Mouse (Mus musculus) megakaryocyte progenitor cell, adult 5-6 weeks (primary cell): ENCODE data around the gene Lat2. TPM values are rescaled to one million over a fixed set of nuclear protein-coding genes. Genes with fewer than 3 reads are reported as not detected.

ENCODE experiments used
- ATAC-seq: replicated peaks from 2 replicates; pipeline ENCODE4 v1.8.0; 2016; ENCODE audit warnings: mild to moderate bottlenecking, moderate TSS enrichment, inconsistent platforms; ENCODE audit not compliant: poor library complexity
- total RNA-seq, 2 experiments: library from RNA; stranded (forward) in 1 of 2; stranded (reverse) in 1 of 2; fragments of 157-497, 149-512 nt in 1 of 2; fragments of 200-1000 nt in 1 of 2; gene quantifications; 2 replicates each; pipeline versions ENCODE4 v1.2.3 to v1.2.4; 2015 to 2017

Lat2 gene
- total RNA-seq, 2 experiments from 2014 or later, result 35.8 to 67.4 TPM

GRCm38 (mm10) chr5:134572508-134573214 is 42.2 kb downstream of the Lat2 start:
- ATAC-seq, result 0 out of 2 replicates have a peak, but pooled peaks have one; percentile 21

DNA sequence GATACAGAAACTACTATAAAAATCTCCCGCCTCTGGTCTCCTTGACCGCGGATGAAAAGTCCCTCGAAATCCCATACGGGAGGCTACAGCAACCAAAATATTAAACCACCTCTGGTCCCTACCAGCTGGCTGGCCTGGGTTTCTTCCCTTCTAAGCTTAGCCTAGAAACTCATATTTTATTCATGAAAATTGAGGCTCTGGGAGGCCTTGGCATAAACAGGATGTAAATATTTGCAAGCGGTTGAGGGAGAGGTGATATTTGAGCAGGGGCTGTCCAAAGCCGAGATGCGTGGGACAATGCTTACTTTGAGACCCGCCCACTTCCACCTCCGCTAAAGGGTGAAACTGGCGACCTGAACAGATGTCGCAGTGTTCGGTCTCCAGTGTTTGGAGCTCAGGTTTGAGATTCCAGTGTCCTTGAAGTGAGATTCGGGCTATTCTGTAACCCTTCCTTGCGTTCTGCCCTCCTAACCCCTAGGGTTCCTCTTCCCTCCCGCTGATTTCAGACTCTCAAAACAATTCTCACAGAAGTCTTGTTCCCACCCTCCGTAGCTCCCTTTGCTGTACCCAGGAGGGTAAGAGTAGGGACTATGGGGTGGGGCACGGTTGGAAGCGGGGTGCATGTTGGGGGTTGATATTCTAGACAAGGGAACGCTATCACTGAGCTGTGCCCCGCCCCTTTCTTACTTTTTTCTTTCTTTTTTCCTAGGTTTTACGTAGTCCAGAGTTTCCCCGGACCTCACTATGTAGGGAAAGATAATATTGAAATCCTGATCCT is 42.9 kb downstream of the Lat2 start:
- peak; percentile 50 for ATAC-seq

DNA sequence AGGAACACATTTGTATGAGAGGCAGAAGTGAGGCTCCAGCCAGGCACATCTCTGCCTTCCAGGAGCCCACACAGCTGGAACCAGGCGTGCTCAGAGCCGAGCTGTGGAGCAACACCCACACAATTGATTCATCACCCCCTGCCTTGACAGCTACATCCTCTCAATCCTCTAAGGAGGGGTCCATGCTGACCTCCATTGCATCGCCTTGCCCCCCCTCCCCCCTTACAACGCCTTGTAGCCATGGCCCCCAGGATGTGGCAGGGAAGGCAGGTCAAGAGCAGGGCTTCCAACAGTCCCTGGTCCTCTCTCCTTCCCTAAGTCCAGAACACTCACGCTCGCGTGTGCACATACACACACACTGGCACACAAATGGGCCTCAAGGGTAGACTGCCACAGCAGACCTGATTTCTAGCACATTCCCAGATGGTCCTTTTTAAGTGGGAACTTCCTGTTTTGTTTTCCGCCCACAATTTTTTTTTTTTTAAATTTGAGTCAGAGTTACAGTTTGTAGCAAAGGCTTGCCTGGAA is 45.8 kb downstream of the Lat2 start:
- 0 out of 2 replicates have a peak, but pooled peaks have one; percentile 12 for ATAC-seq

- no peak for ATAC-seq
Observed at GRCm38 (mm10) chr5:134568030-134568429, 46.8 kb downstream of the Lat2 start.

- ATAC-seq, result no peak
Observed at GRCm38 (mm10) chr5:134567445-134567844, 47.4 kb downstream of the Lat2 start.

DNA sequence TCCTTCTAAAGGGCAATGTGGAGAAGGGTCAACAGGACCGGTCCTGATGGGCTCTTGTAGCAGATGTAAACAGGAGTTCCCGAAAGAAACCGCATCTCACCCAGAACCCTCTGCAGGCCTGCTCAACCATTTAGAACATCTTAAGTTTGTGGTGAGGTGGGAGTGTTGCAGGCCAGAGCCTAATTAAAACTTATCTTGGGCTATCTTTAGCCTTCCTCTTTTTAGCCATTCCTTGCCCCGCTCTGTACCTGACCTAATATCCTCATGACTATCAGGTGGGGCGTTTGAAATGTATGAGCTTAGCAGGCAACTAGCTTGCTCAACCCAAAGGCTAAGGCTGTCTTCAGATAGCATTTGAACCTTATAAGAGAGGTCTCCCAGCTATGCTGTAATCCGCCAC is 49.1 kb downstream of the Lat2 start:
- ATAC-seq, result no peak

DNA sequence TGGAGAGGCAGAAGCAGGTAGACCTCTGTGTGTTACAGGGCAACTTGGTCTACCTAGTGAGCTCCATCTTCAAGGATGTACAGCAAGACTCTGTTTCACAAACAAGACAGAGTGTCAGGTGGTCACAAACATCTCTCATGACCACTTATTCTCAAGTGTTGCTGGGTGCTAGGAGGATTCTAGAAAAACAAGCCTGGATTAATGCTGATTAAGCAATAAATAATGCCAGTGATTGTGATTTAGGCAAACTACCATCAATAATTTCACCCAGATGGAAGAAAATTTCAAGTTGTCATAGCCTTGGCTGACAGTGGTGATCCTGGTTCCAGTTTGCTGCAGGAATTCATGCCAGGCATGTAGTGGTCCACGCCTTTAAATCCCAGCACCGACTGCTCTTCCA is 50.6 kb downstream of the Lat2 start:
- ATAC-seq, result no peak

DNA sequence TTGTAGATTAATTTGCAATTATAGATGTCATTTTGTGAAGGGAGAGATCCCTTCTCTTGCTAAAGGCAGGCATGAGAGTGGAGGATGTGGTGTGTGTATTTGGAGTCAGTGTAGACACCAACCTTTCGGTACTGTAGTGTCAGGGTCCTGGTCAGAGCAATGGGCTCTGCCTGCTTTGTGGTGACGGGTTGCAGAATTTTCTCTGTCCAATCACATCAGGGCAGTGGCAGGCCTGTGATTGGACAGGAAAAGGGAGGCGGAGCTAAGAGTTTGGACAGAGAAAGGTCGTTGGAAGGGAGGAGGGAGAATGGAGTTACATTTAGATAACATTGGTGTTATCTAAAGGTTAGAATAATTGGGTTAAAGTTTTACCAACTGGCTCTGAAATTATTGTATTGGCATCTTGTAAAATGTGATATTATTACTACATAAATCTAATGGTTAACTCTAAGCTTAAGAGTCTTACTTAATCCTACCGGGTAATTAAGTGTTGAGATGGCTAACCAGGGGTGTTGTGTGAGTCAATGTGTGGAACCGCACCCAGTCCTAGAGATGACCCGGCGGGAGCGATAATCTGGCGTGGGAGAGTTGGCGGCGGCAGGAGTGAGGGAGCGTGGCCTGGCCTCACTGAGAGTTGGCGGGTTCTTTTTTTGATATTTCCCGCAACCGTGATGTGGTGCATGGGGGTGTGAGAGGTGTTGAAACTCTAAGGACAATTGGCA is 54.2 kb downstream of the Lat2 start:
- peak; percentile 29; the same call in 1 of the 2 replicates for ATAC-seq

GRCm38 (mm10) chr5:134560071-134560449 is 54.8 kb downstream of the Lat2 start, which contains the start of gene Syna:
Syna (minus strand) TSS chr5:134560171.
- no peak for ATAC-seq

DNA sequence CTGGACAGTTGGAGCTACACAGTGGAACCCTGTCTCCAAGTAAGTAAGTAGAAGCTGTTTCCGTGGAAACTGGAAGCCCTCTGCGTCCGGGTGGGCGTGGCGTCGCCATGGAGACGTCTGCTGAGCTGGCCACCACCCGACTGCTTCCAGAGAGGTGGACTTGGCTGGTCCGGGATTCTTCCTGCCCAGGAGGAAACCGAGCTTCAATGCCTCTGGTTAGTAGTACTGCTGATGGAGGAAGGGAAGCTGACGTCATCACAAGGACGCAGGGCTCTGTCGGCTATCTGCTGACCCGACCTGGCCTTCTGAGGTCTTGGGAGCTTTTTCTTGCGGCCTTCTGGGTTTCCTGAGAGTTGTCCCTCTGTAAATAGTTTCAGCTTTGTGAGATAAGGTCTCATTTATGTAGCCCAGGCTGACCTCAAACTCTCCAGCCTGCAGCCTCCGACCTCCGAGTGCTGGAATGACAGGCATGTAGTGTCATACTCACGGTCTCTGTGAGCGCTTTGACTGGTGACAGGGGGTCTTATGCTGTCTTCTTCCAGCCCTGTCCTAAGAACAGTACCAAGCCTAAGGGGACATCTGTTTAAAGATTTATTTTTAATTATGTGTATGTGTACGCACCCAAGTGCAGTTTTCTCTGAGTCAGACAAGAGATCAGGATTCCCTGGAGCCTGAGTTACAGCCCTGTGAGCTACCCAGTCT is 59.2 kb downstream of the Lat2 start:
- ATAC-seq, result no peak

DNA sequence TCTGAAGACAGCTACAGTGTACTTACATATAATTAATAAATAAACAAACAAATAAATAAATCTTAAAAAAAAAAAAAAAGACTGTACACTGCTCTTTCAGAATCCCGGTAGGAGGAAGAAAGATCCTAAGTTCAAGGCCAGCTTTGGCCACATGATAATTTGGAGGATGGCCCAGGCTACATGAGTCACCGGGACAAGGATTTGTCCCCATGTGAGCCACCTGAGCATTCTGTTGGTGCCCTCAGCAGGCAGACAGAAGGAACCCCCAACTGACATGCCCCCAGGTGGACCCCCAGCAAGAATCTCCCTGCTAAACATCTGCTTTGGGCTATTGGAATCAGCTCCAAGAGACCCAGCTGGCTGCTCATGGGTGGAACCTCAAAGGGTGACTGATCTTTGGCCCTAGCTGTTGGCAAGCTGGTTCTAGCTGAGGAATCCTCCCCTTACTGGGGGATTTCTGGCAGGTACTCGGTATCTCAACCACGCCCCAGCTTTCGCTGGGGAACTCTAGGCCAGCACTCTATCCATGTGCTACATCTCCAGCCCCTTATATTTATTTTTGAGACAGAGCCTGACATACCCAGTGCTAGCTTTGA is 60.8 kb downstream of the Lat2 start:
- ATAC-seq, result no peak

DNA sequence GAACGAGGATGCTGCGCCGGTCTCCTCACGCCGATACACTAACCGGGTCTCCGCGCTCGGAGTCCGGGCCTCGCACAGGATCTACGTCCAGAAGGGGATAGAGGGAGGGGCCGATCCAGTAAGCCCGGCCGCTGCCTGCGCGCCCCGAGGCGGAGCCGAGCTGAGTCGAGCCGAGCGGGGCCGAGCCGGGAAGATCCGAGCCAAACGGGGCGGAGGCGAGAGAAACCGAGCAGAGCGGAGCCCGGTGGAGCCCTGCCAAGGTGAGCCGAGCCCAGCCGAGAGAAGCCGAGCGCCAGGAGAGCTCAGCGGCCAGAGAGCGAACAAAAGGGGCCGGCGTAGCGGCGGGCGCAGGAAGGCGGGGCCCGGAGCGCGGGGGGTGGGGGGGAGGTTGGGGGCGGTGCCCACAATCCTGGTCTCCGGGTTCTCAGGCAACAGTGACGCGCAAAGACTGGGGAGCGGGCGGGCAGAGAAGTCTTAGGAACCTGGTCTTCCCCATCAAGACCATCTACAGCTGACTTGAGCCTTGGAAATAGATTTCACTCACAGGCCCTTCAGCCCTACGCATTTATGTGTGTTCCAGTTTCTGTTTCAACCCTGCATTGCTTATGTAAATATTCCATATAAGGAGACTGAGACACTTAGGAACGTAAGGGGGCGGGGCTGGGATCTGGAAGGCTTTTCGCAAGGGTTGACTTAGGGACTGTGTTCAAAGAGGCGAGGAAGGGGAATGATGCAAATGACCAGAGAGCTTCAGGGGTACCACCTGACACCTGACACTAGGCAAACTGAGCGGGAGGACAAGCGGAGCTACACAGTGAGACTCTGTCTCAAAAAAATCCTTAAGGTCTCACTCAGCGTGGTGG is 62.5 kb downstream of the Lat2 start, which contains the start of gene Clip2:
Gene Clip2 (minus strand): TSS at position 325 of the 863 bp plus-strand sequence.
- ATAC-seq, result peak; percentile 84

DNA sequence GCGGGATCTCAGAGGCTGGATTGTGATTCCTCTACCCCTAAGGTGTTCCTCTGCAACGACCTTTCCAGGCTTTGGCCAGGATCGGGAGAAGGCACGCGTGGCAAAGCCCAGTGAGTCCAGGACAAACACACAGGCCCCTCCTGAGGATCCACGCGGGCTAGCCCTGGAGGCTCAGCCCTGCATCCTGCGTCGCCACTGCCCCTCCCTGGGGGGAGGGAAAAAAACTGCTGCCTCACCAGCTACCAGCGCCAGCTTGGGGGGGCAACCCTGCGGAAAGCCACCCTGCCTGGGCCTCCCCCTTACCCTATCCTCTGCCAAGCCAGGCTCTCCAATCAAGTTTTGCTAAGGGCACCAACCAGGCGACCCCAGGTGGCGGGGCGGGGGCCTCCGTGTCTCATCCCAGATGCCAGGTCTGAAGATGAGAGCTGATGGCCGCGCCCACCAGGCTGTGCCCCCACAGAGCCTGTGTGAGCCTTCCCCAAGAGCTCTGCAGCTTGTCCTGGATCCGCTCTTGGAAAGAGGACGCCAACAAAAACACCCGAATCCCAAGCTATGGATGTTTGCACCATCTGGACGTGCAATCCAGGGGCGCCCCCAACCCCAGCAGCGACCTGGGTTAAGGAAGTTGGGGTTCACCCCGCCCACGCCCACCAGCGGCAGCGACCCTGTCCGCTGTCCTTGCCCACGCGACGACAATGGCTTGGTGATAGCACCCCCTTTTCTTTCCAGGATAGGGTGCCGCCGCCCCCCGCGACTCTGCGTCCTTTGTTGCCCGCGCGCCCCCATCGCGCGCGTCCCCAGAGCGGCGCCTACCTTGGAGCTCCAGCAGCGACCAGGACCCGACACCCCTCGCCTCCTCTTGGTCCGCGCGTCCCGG is 63.4 kb downstream of the Lat2 start:
- ATAC-seq, result peak; percentile 10

- peak; percentile 14 for ATAC-seq
Observed at GRCm38 (mm10) chr5:134550836-134551232, 64.0 kb downstream of the Lat2 start.
